Mouse (Mus musculus): ENCODE data around the gene Ifi209. TPM values are rescaled to one million over a fixed set of nuclear protein-coding genes. Genes with fewer than 3 reads are reported as not detected.
"Not testable (repeated sequence)": the region's sequence is repeated elsewhere in the genome, so short reads cannot be mapped to it uniquely, and the experiment has no call there.

The Ifi209 gene
- not detected in 2 replicates for polyA plus RNA-seq (2016; fragmentation: Nextera tagmentation; extraction: Ambion mirVana)

DNA sequence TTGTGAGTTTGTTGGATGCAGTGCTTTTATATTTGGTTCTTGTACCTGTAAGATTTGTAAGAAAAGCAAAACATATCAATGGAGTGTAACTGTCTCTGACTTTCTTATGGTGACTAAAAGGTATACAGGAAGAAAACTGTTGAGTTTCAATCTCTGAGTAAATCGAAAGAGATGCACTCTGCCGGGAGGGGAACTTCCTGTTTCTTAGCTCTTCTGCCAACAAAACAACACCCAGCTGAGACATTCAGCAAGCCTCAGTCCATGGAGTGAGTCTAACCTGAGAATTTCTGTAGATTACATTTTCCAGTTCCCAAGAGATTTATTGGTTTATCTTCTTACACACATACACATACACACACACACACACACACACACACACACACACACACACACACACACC is at the start of gene Ifi209:
Ifi209 (plus strand) TSS at position 296 of the 400 bp plus-strand sequence.
- H3K4me3 ChIP-seq (replicated peaks); H3K36me3 ChIP-seq; H3K27me3 ChIP-seq; H3K27ac ChIP-seq; H3K9me3 ChIP-seq; ATAC-seq (ENCODE audit: insufficient number of reproducible peaks, insufficient read depth, low FRiP score, low TSS enrichment, low read depth); H3K4me1 ChIP-seq (replicated peaks); H3K4me2 ChIP-seq; H3K9ac ChIP-seq (replicated peaks): not testable (repeated sequence)
- 91% methylated on average over 2 of the region's 2 CpGs for WGBS

DNA sequence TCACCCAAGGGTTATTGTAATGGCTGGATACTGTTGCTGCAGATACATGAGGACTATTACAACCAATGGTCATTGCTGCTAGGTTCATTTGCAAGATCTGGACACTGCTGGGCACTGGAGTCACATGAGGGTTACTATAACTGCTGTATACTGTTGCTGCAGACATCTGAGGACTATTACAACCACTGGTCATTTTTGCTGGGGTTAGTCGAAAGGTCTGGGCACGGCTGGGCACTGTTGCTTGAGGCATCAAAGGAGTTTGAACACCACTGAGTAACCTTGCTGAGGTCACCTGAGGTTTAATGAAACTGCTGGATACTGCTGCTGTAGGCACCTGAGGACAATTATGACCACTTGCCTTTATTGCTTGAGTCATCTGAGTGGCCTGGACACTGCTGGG is 41.0 kb upstream of the Ifi209 start:
- not testable (repeated sequence) for H3K9me3 ChIP-seq; H3K27me3 ChIP-seq; ATAC-seq (ENCODE audit: insufficient number of reproducible peaks, insufficient read depth, low FRiP score, low TSS enrichment, low read depth); H3K27ac ChIP-seq; H3K4me1 ChIP-seq (replicated peaks); H3K4me3 ChIP-seq (replicated peaks); H3K4me2 ChIP-seq; H3K9ac ChIP-seq (replicated peaks); H3K36me3 ChIP-seq
- WGBS: 87% methylated on average over 2 of the region's 2 CpGs

- ATAC-seq (ENCODE audit: insufficient number of reproducible peaks, insufficient read depth, low FRiP score, low TSS enrichment, low read depth): not testable (repeated sequence)
- 79% methylated on average over 3 of the region's 3 CpGs for WGBS
These were observed 31.8 kb upstream of the Ifi209 start, which contains the start of gene Ifi213 for GRCm38 (mm10) chr1:173598838-173599494. TSS of gene Ifi213 (minus strand) at chr1:173599274.

GRCm38 (mm10) chr1:173610291-173610690 is 20.4 kb upstream of the Ifi209 start:
- 86% methylated on average over 3 of the region's 3 CpGs for WGBS
- not testable (repeated sequence) for H3K4me2 ChIP-seq; H3K9ac ChIP-seq (replicated peaks); H3K4me3 ChIP-seq (replicated peaks); H3K36me3 ChIP-seq; H3K27me3 ChIP-seq; H3K27ac ChIP-seq; H3K4me1 ChIP-seq (replicated peaks); H3K9me3 ChIP-seq; ATAC-seq (ENCODE audit: insufficient number of reproducible peaks, insufficient read depth, low FRiP score, low TSS enrichment, low read depth)

More at GRCm38 (mm10) chr1:173598838-173599494, 31.8 kb upstream of the Ifi209 start, which contains the start of gene Ifi213:
- not testable (repeated sequence) for H3K27ac ChIP-seq; H3K4me1 ChIP-seq (replicated peaks); H3K4me3 ChIP-seq (replicated peaks); H3K9ac ChIP-seq (replicated peaks); H3K36me3 ChIP-seq; H3K4me2 ChIP-seq; H3K9me3 ChIP-seq; H3K27me3 ChIP-seq

DNA sequence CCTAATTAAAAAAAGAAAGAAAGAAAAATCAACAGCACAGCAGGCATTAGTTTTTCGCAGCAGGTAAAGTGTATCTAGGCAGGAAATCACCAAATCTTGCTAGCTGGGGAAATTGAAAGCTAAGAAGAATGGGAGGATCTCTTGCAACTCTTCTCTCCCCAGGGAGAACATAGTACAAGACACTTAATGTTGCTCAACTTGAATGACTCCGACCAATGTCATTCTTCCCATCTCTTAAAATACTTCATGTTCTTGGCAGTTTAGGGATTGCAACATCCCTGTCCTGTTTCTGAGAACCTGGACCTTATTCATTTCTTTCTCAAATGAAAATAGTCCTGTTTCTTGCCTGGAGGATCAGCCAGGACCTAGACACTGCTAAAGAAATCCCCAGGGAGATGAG is 8.5 kb upstream of the Ifi209 start:
- H3K27ac ChIP-seq; ATAC-seq (ENCODE audit: insufficient number of reproducible peaks, insufficient read depth, low FRiP score, low TSS enrichment, low read depth); H3K27me3 ChIP-seq; H3K9me3 ChIP-seq; H3K9ac ChIP-seq (replicated peaks); H3K4me3 ChIP-seq (replicated peaks); H3K4me2 ChIP-seq; H3K36me3 ChIP-seq; H3K4me1 ChIP-seq (replicated peaks): not testable (repeated sequence)
- WGBS: 87% methylated on average over 2 of the region's 2 CpGs

- Histone ChIP-seq H3K9ac (replicated peaks) (no peak overlapping the region), H3K4me3 (replicated peaks) (no peak overlapping the region), H3K27me3 (no peaks in the 10 kb centered on the region), H3K4me1 (replicated peaks) (no peaks in the 10 kb centered on the region), H3K9me3 (no peaks in the 10 kb centered on the region), H3K4me2 (no peak overlapping the region), H3K36me3 (no peaks in the 10 kb centered on the region), H3K27ac (no peak overlapping the region)
- WGBS: 87% methylated on average over 2 of the region's 2 CpGs
- no peak for ATAC-seq (ENCODE audit: insufficient number of reproducible peaks, insufficient read depth, low FRiP score, low TSS enrichment, low read depth)
These were observed 6.7 kb upstream of the Ifi209 start for GRCm38 (mm10) chr1:173624052-173624451.

GRCm38 (mm10) chr1:173626686-173627085 is 4.0 kb upstream of the Ifi209 start:
- no peak overlapping the region for H3K9ac ChIP-seq (replicated peaks)
- H3K27ac ChIP-seq: no peak overlapping the region
- no peak for ATAC-seq (ENCODE audit: insufficient number of reproducible peaks, insufficient read depth, low FRiP score, low TSS enrichment, low read depth)

GRCm38 (mm10) chr1:173633969-173634645 is 3.4 kb downstream of the Ifi209 start:
- no peak overlapping the region for H3K4me3 ChIP-seq (replicated peaks)
- H3K4me2 ChIP-seq: no peak overlapping the region
- ATAC-seq (ENCODE audit: insufficient number of reproducible peaks, insufficient read depth, low FRiP score, low TSS enrichment, low read depth): no peak
- WGBS: 87% methylated on average over 5 of the region's 5 CpGs
- H3K9me3 ChIP-seq: no peaks in the 10 kb centered on the region
- H3K27ac ChIP-seq: no peak overlapping the region
- H3K9ac ChIP-seq (replicated peaks): no peak overlapping the region
- H3K4me1 ChIP-seq (replicated peaks): no peaks in the 10 kb centered on the region
- H3K36me3 ChIP-seq: no peaks in the 10 kb centered on the region
- no peaks in the 10 kb centered on the region for H3K27me3 ChIP-seq

More at GRCm38 (mm10) chr1:173626686-173627085, 4.0 kb upstream of the Ifi209 start:
- Histone ChIP-seq H3K27me3 (no peaks in the 10 kb centered on the region), H3K4me3 (replicated peaks) (no peak overlapping the region), H3K4me2 (no peak overlapping the region), H3K36me3 (no peaks in the 10 kb centered on the region), H3K9me3 (no peaks in the 10 kb centered on the region), H3K4me1 (replicated peaks) (no peaks in the 10 kb centered on the region)
- 78% methylated on average over 2 of the region's 2 CpGs for whole genome bisulfite sequencing

- no peak overlapping the region for H3K27ac ChIP-seq
- no peak overlapping the region for H3K4me3 ChIP-seq (replicated peaks)
- no peaks in the 10 kb centered on the region for H3K36me3 ChIP-seq
- H3K4me2 ChIP-seq: no peak overlapping the region
- no peaks in the 10 kb centered on the region for H3K9me3 ChIP-seq
- no peak for ATAC-seq (ENCODE audit: insufficient number of reproducible peaks, insufficient read depth, low FRiP score, low TSS enrichment, low read depth)
- WGBS: 75% methylated on average over 2 of the region's 2 CpGs
- no peaks in the 10 kb centered on the region for H3K4me1 ChIP-seq (replicated peaks)
- no peaks in the 10 kb centered on the region for H3K27me3 ChIP-seq
- H3K9ac ChIP-seq (replicated peaks): no peak overlapping the region
These were observed 14.7 kb downstream of the Ifi209 start for GRCm38 (mm10) chr1:173645393-173645792.

- no peak for ATAC-seq (ENCODE audit: insufficient number of reproducible peaks, insufficient read depth, low FRiP score, low TSS enrichment, low read depth)
- no peak overlapping the region for H3K9ac ChIP-seq (replicated peaks)
- no peak overlapping the region for H3K27ac ChIP-seq
- H3K36me3 ChIP-seq: no peaks in the 10 kb centered on the region
- H3K4me2 ChIP-seq: no peak overlapping the region
- no peak overlapping the region for H3K4me3 ChIP-seq (replicated peaks)
- no peaks in the 10 kb centered on the region for H3K4me1 ChIP-seq (replicated peaks)
- H3K9me3 ChIP-seq: no peaks in the 10 kb centered on the region
- 78% methylated on average over 4 of the region's 4 CpGs for WGBS
- no peaks in the 10 kb centered on the region for H3K27me3 ChIP-seq
These were observed 27.3 kb downstream of the Ifi209 start for GRCm38 (mm10) chr1:173657973-173658372.

DNA sequence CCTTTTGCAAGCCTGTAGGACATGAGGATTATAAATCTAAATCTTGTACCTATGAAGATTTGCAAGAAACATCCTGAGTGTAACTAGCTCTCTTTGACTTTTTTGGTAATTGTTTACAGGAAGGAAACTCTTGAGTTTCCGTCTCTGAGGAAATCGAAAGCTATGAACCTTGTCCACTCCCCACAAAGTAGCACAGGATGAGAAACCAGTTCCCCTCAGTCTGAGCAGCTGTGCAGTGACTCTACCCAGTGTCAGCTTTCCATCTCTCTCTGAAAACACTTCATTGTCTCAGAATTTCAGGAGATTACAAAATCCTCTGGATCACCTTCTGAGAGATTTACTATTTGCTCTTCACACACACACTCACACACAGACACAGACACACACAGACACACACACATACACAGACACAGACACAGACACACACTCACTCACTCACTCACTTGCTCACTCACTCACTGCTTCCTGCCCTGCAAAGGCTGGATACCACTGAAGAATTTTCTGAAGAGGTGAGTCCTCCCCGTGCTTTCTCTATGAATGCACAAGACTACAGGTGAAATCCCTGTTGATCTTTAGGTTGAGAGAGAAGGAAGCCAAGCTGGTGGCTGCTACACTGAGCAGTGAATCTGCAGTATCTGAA is 42.9 kb downstream of the Ifi209 start, which contains the start of gene Ifi208:
Ifi208 (plus strand) TSS at position 218 of the 640 bp plus-strand sequence.
- not testable (repeated sequence) for H3K9me3 ChIP-seq; H3K4me2 ChIP-seq; H3K4me1 ChIP-seq (replicated peaks); ATAC-seq (ENCODE audit: insufficient number of reproducible peaks, insufficient read depth, low FRiP score, low TSS enrichment, low read depth); H3K27me3 ChIP-seq; H3K27ac ChIP-seq; H3K36me3 ChIP-seq; H3K4me3 ChIP-seq (replicated peaks); H3K9ac ChIP-seq (replicated peaks)
- WGBS: 46% methylated on average over 3 of the region's 3 CpGs

Measured in limb, embryonic 12.5 days (tissue).